Mouse (Mus musculus) CH12.LX (cell line): Measurements from ENCODE around the gene Sept9.

Experiments
- CTCF ChIP-seq, 2 experiments: IDR thresholded peaks in 1 of 2; conservative IDR thresholded peaks in 1 of 2; 2 replicates each; pipeline ENCODE4 v1.5.1; 2011 to 2012; ENCODE audit warnings: low read depth in 2 of 2, low read length in 2 of 2, improper control_type of control experiment in 1 of 2, inconsistent platforms in 1 of 2, mild to moderate bottlenecking in 1 of 2, moderate library complexity in 1 of 2
- EP300 ChIP-seq: IDR thresholded peaks from 2 replicates; pipeline ENCODE4 v1.6.1; 2011; ENCODE audit warnings: low read length, improper control_type of control experiment
- HCFC1 ChIP-seq: IDR thresholded peaks from 2 replicates; pipeline ENCODE4 v1.6.1; 2012; ENCODE audit warnings: low read depth, mild to moderate bottlenecking, inconsistent platforms, low read length, improper control_type of control experiment
- IRF4 ChIP-seq: IDR thresholded peaks from 2 replicates; pipeline ENCODE4 v1.6.1; 2014; ENCODE audit warnings: low read depth, mild to moderate bottlenecking, inconsistent platforms, low read length, improper control_type of control experiment
- MEF2A ChIP-seq: IDR thresholded peaks from 2 replicates; pipeline ENCODE4 v1.6.1; 2014; ENCODE audit warnings: low read depth, mild to moderate bottlenecking, inconsistent platforms, low read length, improper control_type of control experiment, borderline replicate concordance
- POLR2A ChIP-seq: IDR thresholded peaks from 2 replicates; pipeline ENCODE4 v1.6.1; 2011; ENCODE audit warnings: low read depth, mild to moderate bottlenecking, improper control_type of control experiment, low read length
- RAD21 ChIP-seq: IDR thresholded peaks from 2 replicates; pipeline ENCODE4 v1.6.1; 2011; ENCODE audit warnings: low read depth, mild to moderate bottlenecking, low read length, improper control_type of control experiment, moderate library complexity
- TBP ChIP-seq: conservative IDR thresholded peaks from 2 replicates; pipeline ENCODE4 v1.6.1; 2011; ENCODE audit warnings: low read depth, low read length, improper control_type of control experiment
- TCF12 ChIP-seq: IDR thresholded peaks from 2 replicates; pipeline ENCODE4 v1.6.1; 2014; ENCODE audit warnings: low read depth, mild to moderate bottlenecking, inconsistent platforms, low read length, improper control_type of control experiment
- USF2 ChIP-seq: conservative IDR thresholded peaks from 2 replicates; pipeline ENCODE4 v1.6.1; 2011; ENCODE audit warnings: low read depth, low read length, improper control_type of control experiment
- ZC3H11A ChIP-seq: IDR thresholded peaks from 2 replicates; pipeline ENCODE4 v1.6.1; 2012; ENCODE audit warnings: low read depth, mild to moderate bottlenecking, inconsistent platforms, low read length, improper control_type of control experiment

GRCm38 (mm10) chr11:117169088-117169635 lies 30.3 kb upstream of the Sept9 start:
- TF ChIP-seq CTCF (conservative IDR thresholded peaks at IDR 0.05 in 1 of 2, IDR thresholded peaks at IDR 0.05 in 1 of 2; ENCODE audit: low read depth in 2 of 2, low read length in 2 of 2) (no peak), EP300 (no peak), RAD21 (no peak), MEF2A (no peak), HCFC1 (no peak), POLR2A (no peak), USF2 (no peak), IRF4 (no peak), TCF12 (no peak), ZC3H11A (no peak), TBP (no peak)
